Mouse (Mus musculus) ES-Bruce4 (cell line): ENCODE data around the gene Plcg1. TPM values are rescaled to one million over a fixed set of nuclear protein-coding genes. Genes with fewer than 3 reads are reported as not detected.

Source experiments
- H3K27ac ChIP-seq: 2 replicates; pipeline ENCODE4 v1.5.1; 2012; ENCODE audit warnings: low read length, inconsistent platforms; ENCODE audit not compliant: insufficient read depth
- H3K27me3 ChIP-seq: 2 replicates; pipeline ENCODE4 v1.6.1; 2012; ENCODE audit warnings: mild to moderate bottlenecking, low read length, inconsistent platforms; ENCODE audit not compliant: control insufficient read depth, poor library complexity, insufficient read depth, severe bottlenecking
- H3K36me3 ChIP-seq: 2 replicates; pipeline ENCODE4 v1.6.1; 2012; ENCODE audit warnings: inconsistent platforms, mild to moderate bottlenecking, low read length, moderate library complexity; ENCODE audit not compliant: control insufficient read depth, poor library complexity, insufficient read depth, severe bottlenecking
- H3K4me1 ChIP-seq: one replicate; pipeline ENCODE4 v1.8.1; 2011; ENCODE audit warnings: low read length; ENCODE audit not compliant: control insufficient read depth, insufficient read depth
- H3K4me3 ChIP-seq: 2 replicates; pipeline ENCODE4 v1.5.1; 2011; ENCODE audit warnings: low read depth, mild to moderate bottlenecking, low read length
- H3K9ac ChIP-seq: 2 replicates; pipeline ENCODE4 v1.6.1; 2012; ENCODE audit warnings: low read depth, mild to moderate bottlenecking, inconsistent platforms; ENCODE audit not compliant: poor library complexity, severe bottlenecking
- H3K9me3 ChIP-seq: replicated peaks from 2 replicates; pipeline ENCODE4 v1.6.1; 2012; ENCODE audit warnings: mild to moderate bottlenecking, low read length, inconsistent platforms; ENCODE audit not compliant: control insufficient read depth, poor library complexity, insufficient read depth, severe bottlenecking
- CTCF ChIP-seq: IDR thresholded peaks from one replicate; pipeline ENCODE4 v1.8.1; 2011; ENCODE audit warnings: low read depth, low read length
- EP300 ChIP-seq: IDR thresholded peaks from 2 replicates; pipeline ENCODE4 v1.6.1; 2011; ENCODE audit warnings: low read depth, low read length; ENCODE audit not compliant: insufficient read depth
- POLR2A ChIP-seq: IDR thresholded peaks from one replicate; pipeline ENCODE4 v1.8.1; 2011; ENCODE audit warnings: low read length; ENCODE audit not compliant: insufficient read depth
- polyA plus RNA-seq: library from polyadenylated mRNA; stranded (reverse); fragments of >200 nt; gene quantifications from 2 replicates; pipeline ENCODE4 v1.2.4, GENCODE M21; 2011; ENCODE audit warnings: low read depth; ENCODE audit not compliant: missing spikeins, insufficient read depth, insufficient read length

Gene Plcg1
- 76.8 and 82.1 TPM in 2 replicates for polyA plus RNA-seq

DNA sequence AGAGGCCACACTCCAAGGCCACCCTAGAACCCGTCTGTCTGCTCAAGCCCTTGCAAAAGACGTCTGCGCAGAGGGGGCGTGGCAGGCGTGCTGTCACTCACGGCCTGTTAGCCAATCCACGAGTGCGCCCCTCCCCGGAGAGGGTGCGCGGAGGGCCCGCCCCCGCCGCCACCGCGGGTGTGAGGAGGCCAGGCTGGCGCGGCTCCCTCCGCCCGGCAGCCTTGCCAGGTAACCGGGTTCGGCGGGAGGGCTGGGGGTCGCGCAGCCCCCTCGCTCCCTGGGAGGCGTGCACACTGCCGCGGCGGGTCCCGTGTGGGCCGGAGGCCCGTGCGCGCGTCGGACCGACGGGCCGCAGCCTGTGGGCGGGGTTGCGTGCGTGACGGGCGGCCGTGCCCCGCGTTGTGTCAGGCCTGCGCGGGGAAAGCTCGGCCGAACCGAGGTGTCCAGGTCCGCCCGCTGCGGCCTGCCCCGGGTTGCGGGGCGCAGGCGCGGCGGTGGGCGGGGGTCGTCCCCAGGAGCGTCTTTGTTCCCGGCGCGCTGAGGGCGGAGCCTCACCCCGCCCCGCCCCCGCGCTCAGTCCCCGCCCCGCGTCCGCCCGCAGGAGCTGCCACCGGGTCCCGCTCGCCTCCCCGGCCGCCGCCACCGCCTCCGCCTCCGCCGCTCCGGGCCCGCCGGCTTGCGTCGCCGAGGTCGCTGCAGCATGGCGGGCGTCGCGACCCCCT, at the start of gene Plcg1:
Gene Plcg1, plus strand, starts transcription at position 184 of the 722 bp plus-strand sequence.
- TF ChIP-seq CTCF = no peak
- TF ChIP-seq POLR2A = peak; percentile 29
- peaks cover 8% of the 10 kb centered on the region for H3K4me1 ChIP-seq
- H3K27ac ChIP-seq = no peak within 1 kb of the TSS

DNA sequence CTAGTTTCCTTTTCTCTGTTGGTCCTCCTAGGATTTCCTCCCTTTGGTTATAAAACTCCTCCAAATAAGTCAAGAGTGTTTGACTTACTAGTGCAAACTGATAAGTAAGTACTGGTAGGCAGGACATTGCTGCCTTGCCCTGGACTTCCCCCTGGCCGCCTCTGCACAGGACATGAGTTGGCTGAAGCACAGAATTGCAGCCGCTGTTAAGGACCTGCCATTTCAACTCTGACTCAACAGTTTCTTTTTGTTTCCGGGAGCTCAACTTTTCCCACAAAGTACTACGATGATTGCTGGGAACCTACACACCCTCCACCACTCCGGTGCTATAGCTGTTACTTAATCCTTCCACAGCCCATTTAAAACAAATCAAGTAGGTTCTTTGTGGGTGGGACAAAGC, 30.8 kb upstream of the Plcg1 start:
- H3K9me3 ChIP-seq = no peaks in the 10 kb centered on the region
- H3K9ac ChIP-seq = no peak overlapping the region
- H3K27me3 ChIP-seq = no peaks in the 10 kb centered on the region
- peaks cover 32% of the 10 kb centered on the region for H3K36me3 ChIP-seq
- H3K4me3 ChIP-seq = no peak overlapping the region
- H3K4me1 ChIP-seq = no peaks in the 10 kb centered on the region
- TF ChIP-seq EP300 (no peak), POLR2A (no peak), CTCF (no peak)
- no peak overlapping the region for H3K27ac ChIP-seq

More for the DNA sequence above, at the start of gene Plcg1:
- no peaks in the 10 kb centered on the region for H3K36me3 ChIP-seq
- no peaks in the 10 kb centered on the region for H3K27me3 ChIP-seq
- H3K9ac ChIP-seq = peak within 1 kb of the TSS; percentile 90
- H3K4me3 ChIP-seq = peak within 1 kb of the TSS; percentile 96
- no peaks in the 10 kb centered on the region for H3K9me3 ChIP-seq

DNA sequence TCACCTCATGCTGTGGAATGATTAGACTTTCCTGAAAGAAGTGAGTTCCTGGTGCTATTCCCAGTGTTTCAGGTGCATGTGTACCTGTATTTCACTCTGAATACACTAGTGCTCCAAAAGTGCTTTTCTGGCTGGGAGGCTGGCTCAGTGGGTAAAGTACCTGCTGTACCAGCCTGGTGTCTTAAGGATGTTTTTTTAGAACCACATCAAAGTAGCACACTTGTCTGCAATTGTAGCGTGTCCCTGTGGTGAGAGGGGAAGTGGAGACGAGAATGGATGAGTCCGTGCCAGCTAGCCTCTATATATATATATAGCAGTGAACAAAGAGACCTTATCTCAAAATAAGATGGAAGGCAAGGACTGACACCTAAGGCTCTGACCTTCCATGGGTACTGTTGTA, 29.5 kb upstream of the Plcg1 start:
- Histone ChIP-seq H3K4me1 (no peaks in the 10 kb centered on the region), H3K27ac (no peak overlapping the region), H3K36me3 (peaks cover 35% of the 10 kb centered on the region), H3K4me3 (no peak overlapping the region), H3K27me3 (no peaks in the 10 kb centered on the region), H3K9me3 (no peaks in the 10 kb centered on the region), H3K9ac (no peak overlapping the region)
- no peak for TF ChIP-seq EP300
- no peak for TF ChIP-seq CTCF
- no peak for TF ChIP-seq POLR2A

DNA sequence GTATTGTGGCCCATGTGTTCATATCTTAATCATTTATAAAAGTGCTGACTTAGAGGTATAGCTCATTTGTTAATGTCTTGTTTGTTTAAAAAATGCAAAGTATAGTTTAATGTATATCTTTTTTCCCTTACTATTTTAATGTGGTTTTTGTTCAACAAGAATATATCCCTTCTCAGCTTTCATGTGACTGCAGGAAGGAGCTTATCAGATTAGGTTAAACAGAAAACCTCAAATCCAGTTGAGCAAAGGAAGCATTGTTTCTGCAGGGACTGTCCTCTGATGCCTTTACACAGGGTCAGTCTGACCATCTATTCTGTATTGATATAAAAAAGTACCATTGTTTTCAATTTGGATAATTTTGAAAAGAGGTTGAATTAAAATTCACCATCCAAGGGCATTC, 28.3 kb upstream of the Plcg1 start:
- Histone ChIP-seq H3K27ac (no peak overlapping the region), H3K4me1 (no peaks in the 10 kb centered on the region), H3K4me3 (no peak overlapping the region), H3K9ac (no peak overlapping the region), H3K9me3 (no peaks in the 10 kb centered on the region), H3K27me3 (no peaks in the 10 kb centered on the region), H3K36me3 (peaks cover 33% of the 10 kb centered on the region)
- TF ChIP-seq EP300 (no peak), POLR2A (no peak), CTCF (no peak)

DNA sequence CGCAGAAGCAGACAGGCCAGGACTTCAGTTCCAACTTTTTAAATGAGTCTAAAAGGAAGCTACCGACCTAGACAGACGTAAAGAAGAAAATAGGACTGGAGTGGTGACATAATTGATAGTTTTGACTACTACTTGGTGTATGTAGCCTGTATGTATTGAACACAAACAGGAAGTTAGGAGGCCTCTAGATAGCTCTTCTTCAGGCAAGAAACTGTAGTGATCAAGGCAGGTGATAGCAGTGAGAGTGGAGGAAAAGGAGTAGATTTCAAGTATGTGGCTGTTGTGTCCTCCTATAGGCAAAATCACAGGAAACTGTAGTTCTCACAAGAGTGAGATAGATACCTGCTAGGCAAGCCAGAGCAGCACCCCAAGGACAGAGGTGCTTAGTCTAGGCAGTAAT, 23.4 kb upstream of the Plcg1 start:
- Histone ChIP-seq H3K36me3 (peaks cover 29% of the 10 kb centered on the region), H3K4me3 (no peak overlapping the region)

DNA sequence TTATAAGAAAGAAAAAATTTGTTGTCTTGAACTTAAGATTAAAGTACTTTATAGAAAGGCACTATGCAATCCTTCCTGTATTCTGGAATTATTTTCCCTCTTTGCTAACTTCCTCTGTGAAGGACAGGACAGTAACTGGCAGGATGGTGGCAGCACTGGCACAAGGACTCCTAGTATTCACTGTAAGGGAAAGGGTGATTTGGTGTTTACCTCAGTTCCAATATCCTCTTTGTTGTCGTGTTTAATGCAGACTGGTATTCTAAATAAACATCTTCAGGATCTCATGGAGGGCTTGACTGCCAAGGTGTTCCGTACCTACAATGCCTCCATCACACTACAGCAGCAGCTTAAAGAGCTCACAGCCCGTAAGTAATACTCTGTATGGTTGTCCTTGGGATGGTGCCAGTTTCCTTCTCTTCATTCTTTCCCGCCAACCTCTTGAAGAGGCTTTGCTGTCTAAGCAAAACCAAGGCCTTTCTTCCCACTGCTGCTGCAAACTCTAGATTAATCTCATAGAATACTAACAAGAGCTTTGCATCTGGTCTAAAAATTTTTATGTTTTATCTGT, 15.6 kb upstream of the Plcg1 start:
- Histone ChIP-seq H3K4me1 (no peaks in the 10 kb centered on the region), H3K9ac (no peak overlapping the region), H3K27me3 (no peaks in the 10 kb centered on the region), H3K9me3 (no peaks in the 10 kb centered on the region), H3K4me3 (no peak overlapping the region), H3K27ac (no peak overlapping the region), H3K36me3 (peaks cover 63% of the 10 kb centered on the region)
- TF ChIP-seq EP300 (no peak), CTCF (no peak), POLR2A (no peak)

More for the DNA sequence above, 23.4 kb upstream of the Plcg1 start:
- Histone ChIP-seq H3K4me1 (no peaks in the 10 kb centered on the region), H3K27ac (no peak overlapping the region), H3K27me3 (no peaks in the 10 kb centered on the region), H3K9me3 (no peaks in the 10 kb centered on the region), H3K9ac (no peak overlapping the region)
- no peak for TF ChIP-seq EP300
- TF ChIP-seq POLR2A = no peak
- TF ChIP-seq CTCF = no peak
